Mouse (Mus musculus): ENCODE measurements around the gene Adcy9. TPM values are rescaled to one million over a fixed set of nuclear protein-coding genes. Genes with fewer than 3 reads are reported as not detected.
"Not testable (repeated sequence)": the region's sequence is repeated elsewhere in the genome, so short reads cannot be mapped to it uniquely, and the experiment has no call there.

The Adcy9 gene
- total RNA-seq, 2 experiments from 2014 or later: 27.0 to 28.2 TPM

DNA sequence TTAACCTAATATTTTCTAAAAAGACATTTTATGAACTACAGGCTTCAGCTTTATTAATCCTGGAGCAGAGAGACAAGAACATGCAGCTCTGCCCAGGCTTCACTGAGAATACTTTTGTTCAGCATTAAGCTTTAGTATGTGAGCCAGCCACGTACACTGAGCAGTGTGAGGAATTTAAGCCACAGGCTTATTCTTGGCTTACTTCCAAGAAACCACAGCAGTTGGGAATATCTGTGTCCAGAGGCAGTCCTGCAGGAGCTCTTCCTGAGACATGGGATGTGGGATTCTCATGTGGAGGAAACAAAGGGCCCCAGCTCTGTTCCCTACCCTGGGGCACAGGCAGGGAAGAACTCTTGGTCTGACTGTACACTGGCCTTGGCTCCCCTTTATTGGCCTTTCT is 149.4 kb downstream of the Adcy9 start:
- no peak for DNase-seq

DNA sequence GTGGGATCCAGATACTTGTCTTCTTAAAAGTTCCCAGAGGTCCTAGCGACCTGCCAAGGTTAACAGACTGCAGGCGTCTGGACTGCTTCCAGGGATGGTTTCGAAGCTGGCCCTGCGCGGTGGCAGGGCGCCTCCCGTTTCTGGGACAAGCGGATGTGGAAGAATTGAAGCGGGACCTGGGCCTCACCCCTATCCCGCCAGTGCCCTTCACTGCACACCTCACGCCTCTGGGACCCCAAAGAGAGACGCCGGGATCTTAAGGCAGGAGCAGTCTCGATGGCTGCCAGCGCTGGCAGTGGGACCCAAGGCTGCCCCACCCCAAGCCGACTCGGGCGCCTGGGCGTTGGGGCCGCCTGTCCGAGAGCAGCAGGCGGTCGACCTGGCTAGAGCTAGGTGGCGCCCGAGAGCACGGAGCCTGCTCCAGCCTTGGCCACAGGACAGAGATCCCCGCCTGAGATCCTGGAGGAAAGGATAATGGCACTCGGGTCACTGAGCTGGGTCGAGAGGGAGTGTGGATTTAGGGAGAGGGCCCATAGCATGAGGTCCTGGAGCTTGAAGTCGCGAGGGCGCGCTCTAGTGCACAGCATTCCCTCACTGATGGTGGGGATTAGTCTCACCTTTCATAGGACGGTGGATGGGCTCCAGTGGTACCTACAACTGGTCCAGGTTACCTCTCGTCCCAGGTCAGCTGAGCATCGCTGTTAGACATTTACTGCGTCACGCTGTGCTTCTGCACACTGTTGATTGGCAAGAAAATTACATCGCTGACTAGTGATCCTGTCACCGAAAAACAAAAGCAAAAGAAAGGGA is 152.2 kb downstream of the Adcy9 start:
- peak; percentile 79 for DNase-seq

DNA sequence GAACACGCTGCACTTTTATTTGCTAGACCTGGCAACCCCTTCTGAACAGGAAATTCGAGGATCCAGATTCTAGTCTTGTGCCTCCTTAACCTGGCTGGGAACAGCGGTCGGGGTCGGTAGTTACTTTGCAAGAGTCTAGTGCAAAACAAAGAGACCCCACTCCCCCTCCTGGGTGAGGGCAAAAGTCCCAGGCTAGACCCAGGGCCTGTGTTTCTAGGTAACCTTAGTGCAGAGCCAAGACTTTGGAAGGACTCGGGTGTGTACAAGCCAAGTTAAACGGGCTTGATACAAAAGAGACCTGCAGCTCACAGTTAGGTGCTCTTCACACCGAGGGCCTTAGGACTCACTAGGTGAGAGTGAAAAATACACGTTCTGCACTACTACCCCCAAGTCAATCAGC is 152.8 kb downstream of the Adcy9 start:
- DNase-seq: no peak

DNA sequence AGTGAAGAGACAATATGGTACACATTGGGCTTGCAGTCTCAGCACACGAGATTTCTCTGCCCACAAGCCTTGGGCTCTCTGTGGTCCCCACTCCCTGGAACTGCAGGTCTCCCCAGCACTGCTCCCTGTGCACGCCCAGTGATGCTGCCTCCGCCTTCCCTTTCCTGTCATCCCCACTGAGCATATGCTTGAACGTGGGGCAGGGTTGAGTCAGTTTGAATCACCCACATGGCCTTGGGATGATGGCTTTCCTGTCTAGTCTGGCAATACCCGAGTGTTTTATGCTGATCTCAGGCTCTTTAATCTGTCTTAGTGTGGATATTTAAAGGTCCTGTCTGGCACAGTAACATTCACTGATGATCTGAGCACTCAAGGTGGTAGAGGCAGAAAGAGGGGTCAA is 154.9 kb downstream of the Adcy9 start:
- DNase-seq: no peak

DNA sequence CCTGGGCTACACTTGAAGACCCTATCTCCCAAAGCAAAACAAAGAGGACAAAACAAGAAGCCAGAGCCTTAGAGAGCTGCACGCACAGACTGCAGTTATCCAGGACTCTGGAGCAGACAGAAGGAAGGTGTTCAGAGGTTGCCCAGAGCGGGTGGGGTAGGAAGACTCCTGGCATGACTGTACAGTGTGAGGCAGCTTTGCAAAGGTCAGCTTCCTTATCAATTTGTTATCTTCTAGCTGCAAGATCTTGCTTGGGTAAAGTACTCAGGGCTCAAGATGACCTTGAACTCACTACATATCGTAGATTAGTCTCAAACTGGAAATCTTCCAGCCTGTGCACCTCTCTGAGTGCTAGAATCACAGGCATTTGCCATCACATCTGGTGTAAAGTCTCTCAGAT is 156.8 kb downstream of the Adcy9 start:
- DNase-seq: no peak

DNA sequence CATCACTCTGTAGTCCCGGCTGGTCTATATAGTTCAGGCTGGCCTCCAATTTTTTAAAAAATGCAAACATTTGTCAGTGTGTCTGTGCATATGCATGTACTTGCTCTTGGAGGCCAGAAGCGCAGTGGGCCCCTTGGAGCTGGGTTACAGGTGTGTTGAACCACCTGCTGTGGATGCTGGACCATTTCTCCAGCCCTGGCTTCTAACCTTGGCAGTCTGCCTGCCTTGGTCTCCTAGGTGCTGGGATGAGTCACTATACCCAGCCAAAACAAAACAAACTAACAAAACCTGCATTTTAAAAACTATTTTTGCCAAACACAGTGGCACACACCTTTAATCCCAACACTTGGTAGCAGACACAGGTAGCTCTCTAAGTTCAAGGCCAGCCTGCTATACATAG is 162.8 kb downstream of the Adcy9 start:
- no peak for DNase-seq

DNA sequence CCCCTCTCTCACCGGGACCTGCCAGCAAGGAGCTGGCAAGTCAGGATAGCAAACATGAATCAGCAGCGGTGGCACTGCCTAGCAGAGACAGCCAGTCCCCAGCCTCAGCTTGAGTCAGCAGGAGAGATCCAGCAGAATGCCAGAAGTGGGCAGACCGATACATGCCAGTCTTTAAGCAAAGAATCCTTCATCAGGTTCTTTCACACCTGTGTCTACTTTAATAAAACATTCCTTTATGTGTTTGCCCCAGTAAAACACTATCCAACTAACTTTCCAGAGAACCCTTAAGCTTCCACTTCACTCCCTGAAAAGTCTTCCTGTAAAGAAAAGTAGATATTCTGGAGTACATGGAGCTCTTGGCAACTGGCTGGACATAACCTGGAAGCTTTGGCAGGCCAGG is 171.5 kb downstream of the Adcy9 start:
- DNase-seq: no peak

DNA sequence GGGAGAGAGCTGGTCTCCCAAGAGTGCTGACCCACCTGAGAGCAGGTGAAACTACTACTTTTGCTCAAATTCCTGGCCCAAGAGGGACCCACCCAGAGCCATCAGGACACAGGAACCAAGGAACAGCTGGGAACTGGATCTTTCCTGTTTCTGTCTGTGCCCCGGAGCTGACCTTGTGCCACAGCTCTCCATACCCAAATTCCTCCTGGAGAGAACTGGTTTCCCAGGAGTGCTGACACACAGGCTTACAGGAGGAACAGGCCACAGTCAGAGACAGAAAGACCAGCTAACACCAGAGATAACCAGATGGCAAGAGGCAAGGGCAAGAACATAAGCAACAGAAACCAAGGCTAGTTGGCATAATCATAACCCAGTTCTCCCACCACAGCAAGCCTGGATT is 175.1 kb downstream of the Adcy9 start:
- not testable (repeated sequence) for DNase-seq

Other genes with a start within 250 kb of the Adcy9 start
- gene Crebbp, start 206.5 kb downstream of the Adcy9 start, total RNA-seq (2021): 10 to 100 TPM; 26.3 to 29.6 TPM
- 1,000 to 10,000 TPM; 1,248 to 1,686 TPM for gene Srl, start 121.3 kb upstream of the Adcy9 start, total RNA-seq (2021)
- 1 to 10 TPM; 2.3 to 3.2 TPM for gene Tfap4, start 139.4 kb upstream of the Adcy9 start, total RNA-seq (2021)
- gene Glis2, start 174.2 kb upstream of the Adcy9 start, total RNA-seq (2021): 1 to 10 TPM; 7.0 to 7.1 TPM
- gene Pam16, start 204.5 kb upstream of the Adcy9 start, total RNA-seq (2021): 10 to 100 TPM; 87.2 to 90.6 TPM
- 1 to 10 TPM; 4.6 to 4.8 TPM for gene Vasn, start 219.4 kb upstream of the Adcy9 start, total RNA-seq (2021)
- 10 to 100 TPM; 91.1 to 93.8 TPM for gene Dnaja3, start 219.5 kb upstream of the Adcy9 start, total RNA-seq (2021)

All from gastrocnemius, postnatal 25 days (tissue).